Mouse (Mus musculus): ENCODE data around the gene Atp6v1d. TPM values are rescaled to one million over a fixed set of nuclear protein-coding genes. Genes with fewer than 3 reads are reported as not detected.

Atp6v1d gene
- polyA plus RNA-seq, 1 experiment from 2014 or later = 65.2 TPM

- H3K4me1 ChIP-seq (ENCODE audit: control insufficient read depth, insufficient read depth, low read length) = no peaks in the 10 kb centered on the region
- H3K4me3 ChIP-seq (ENCODE audit: low read length) = no peak overlapping the region
- H3K36me3 ChIP-seq (ENCODE audit: control insufficient read depth, insufficient read depth, low read length) = peaks cover 10% of the 10 kb centered on the region
- no peak overlapping the region for H3K9ac ChIP-seq (ENCODE audit: low read depth, low read length)
- WGBS = 83% methylated on average over 2 of the region's 2 CpGs
- H3K9me3 ChIP-seq (ENCODE audit: control insufficient read depth, low read length) = no peaks in the 10 kb centered on the region
- H3K27me3 ChIP-seq (ENCODE audit: control insufficient read depth, insufficient read depth, low read length) = no peaks in the 10 kb centered on the region
- ATAC-seq (ENCODE audit: low FRiP score, low TSS enrichment) = no peak
- no peak overlapping the region for H3K4me2 ChIP-seq (replicated peaks; ENCODE audit: low read depth, low read length)
- H3K27ac ChIP-seq (ENCODE audit: low read depth, low read length) = no peak overlapping the region
Observed at GRCm38 (mm10) chr12:78891149-78891548, 29.7 kb upstream of the Atp6v1d start.

- no peak for ATAC-seq (ENCODE audit: low FRiP score, low TSS enrichment)
- Histone ChIP-seq H3K9ac (ENCODE audit: low read depth, low read length) (no peak overlapping the region), H3K36me3 (ENCODE audit: control insufficient read depth, insufficient read depth, low read length) (peaks cover 21% of the 10 kb centered on the region), H3K4me2 (replicated peaks; ENCODE audit: low read depth, low read length) (no peak overlapping the region), H3K9me3 (ENCODE audit: control insufficient read depth, low read length) (no peaks in the 10 kb centered on the region), H3K27me3 (ENCODE audit: control insufficient read depth, insufficient read depth, low read length) (no peaks in the 10 kb centered on the region), H3K27ac (ENCODE audit: low read depth, low read length) (no peak overlapping the region), H3K4me3 (ENCODE audit: low read length) (no peak overlapping the region), H3K4me1 (ENCODE audit: control insufficient read depth, insufficient read depth, low read length) (no peaks in the 10 kb centered on the region)
- WGBS = 56% methylated on average over 1 of the region's 1 CpGs
Observed at GRCm38 (mm10) chr12:78890062-78890461, 28.6 kb upstream of the Atp6v1d start.

GRCm38 (mm10) chr12:78874581-78874980 is 13.1 kb upstream of the Atp6v1d start:
- ATAC-seq (ENCODE audit: low FRiP score, low TSS enrichment) = no peak
- Histone ChIP-seq H3K36me3 (ENCODE audit: control insufficient read depth, insufficient read depth, low read length) (peaks cover 75% of the 10 kb centered on the region), H3K4me3 (ENCODE audit: low read length) (no peak overlapping the region), H3K9me3 (ENCODE audit: control insufficient read depth, low read length) (no peaks in the 10 kb centered on the region), H3K4me1 (ENCODE audit: control insufficient read depth, insufficient read depth, low read length) (no peaks in the 10 kb centered on the region), H3K4me2 (replicated peaks; ENCODE audit: low read depth, low read length) (no peak overlapping the region), H3K9ac (ENCODE audit: low read depth, low read length) (no peak overlapping the region), H3K27ac (ENCODE audit: low read depth, low read length) (no peak overlapping the region), H3K27me3 (ENCODE audit: control insufficient read depth, insufficient read depth, low read length) (no peaks in the 10 kb centered on the region)
- WGBS = 94% methylated on average over 3 of the region's 3 CpGs

DNA sequence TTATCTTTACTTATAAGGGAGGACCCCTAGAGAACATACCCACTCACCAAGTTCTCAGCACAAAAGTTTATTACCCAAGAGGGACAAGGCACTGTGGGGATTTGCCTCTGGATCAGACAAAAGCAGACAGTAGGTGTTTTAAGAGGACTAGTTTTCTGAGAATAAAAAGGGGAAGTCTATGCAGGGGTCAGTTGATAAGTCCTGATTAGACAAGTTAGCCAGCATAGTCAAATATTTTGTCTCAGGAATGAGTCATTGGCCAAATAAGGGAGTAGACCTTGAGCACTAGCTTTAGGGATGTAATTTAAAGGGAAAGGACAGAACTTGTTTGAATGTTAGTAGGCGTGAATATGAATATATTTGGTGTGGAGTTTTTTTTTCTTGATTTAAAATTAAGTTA is 6.7 kb upstream of the Atp6v1d start:
- Histone ChIP-seq H3K9ac (ENCODE audit: low read depth, low read length) (no peak overlapping the region), H3K27ac (ENCODE audit: low read depth, low read length) (no peak overlapping the region), H3K9me3 (ENCODE audit: control insufficient read depth, low read length) (no peaks in the 10 kb centered on the region), H3K27me3 (ENCODE audit: control insufficient read depth, insufficient read depth, low read length) (no peaks in the 10 kb centered on the region), H3K4me2 (replicated peaks; ENCODE audit: low read depth, low read length) (no peak overlapping the region), H3K4me1 (ENCODE audit: control insufficient read depth, insufficient read depth, low read length) (peaks cover 3% of the 10 kb centered on the region; the same call in 1 of the 2 replicates), H3K36me3 (ENCODE audit: control insufficient read depth, insufficient read depth, low read length) (peaks cover 49% of the 10 kb centered on the region), H3K4me3 (ENCODE audit: low read length) (no peak overlapping the region)
- ATAC-seq (ENCODE audit: low FRiP score, low TSS enrichment) = no peak
- 88% methylated on average over 1 of the region's 1 CpGs for WGBS

GRCm38 (mm10) chr12:78865434-78865833 is 4.0 kb upstream of the Atp6v1d start:
- H3K4me1 ChIP-seq (ENCODE audit: control insufficient read depth, insufficient read depth, low read length) = peaks cover 9% of the 10 kb centered on the region
- peaks cover 37% of the 10 kb centered on the region; the same call in 1 of the 2 replicates for H3K36me3 ChIP-seq (ENCODE audit: control insufficient read depth, insufficient read depth, low read length)
- no peaks in the 10 kb centered on the region for H3K9me3 ChIP-seq (ENCODE audit: control insufficient read depth, low read length)
- no peak overlapping the region for H3K9ac ChIP-seq (ENCODE audit: low read depth, low read length)
- no peak overlapping the region for H3K4me2 ChIP-seq (replicated peaks; ENCODE audit: low read depth, low read length)
- H3K27ac ChIP-seq (ENCODE audit: low read depth, low read length) = no peak overlapping the region
- 95% methylated on average over 1 of the region's 1 CpGs for WGBS
- H3K27me3 ChIP-seq (ENCODE audit: control insufficient read depth, insufficient read depth, low read length) = no peaks in the 10 kb centered on the region
- no peak overlapping the region for H3K4me3 ChIP-seq (ENCODE audit: low read length)
- no peak for ATAC-seq (ENCODE audit: low FRiP score, low TSS enrichment)

DNA sequence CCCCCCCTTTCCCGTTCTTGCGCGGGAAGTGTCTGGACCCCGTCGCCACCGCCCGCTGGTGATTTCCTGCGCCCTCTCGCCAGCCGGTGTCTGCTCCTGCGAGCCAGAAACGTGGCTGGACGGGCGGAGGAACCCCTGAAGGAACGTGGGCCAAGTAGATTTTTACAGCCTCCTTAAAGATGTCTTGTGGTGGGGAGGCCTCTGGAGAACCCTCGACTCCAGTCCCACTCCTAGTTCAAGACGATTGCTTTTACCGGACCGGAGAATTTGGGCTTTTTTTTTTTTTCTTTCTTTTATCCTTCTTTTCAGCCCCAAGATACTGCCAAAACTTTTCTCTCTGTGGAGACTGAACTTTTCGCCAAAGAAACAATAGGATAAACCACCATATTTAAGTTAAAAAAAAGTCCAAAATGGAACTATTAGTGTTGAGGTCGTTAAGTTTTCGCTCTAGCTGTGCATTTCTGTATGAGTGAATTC is 854 bp upstream of the Atp6v1d start:
- Histone ChIP-seq H3K9ac (ENCODE audit: low read depth, low read length) (peak overlapping the region; percentile 92), H3K4me1 (ENCODE audit: control insufficient read depth, insufficient read depth, low read length) (peaks cover 11% of the 10 kb centered on the region), H3K36me3 (ENCODE audit: control insufficient read depth, insufficient read depth, low read length) (peaks cover 9% of the 10 kb centered on the region; the same call in 1 of the 2 replicates), H3K27ac (ENCODE audit: low read depth, low read length) (peak overlapping the region; percentile 93), H3K4me2 (replicated peaks; ENCODE audit: low read depth, low read length) (peak overlapping the region; percentile 71), H3K9me3 (ENCODE audit: control insufficient read depth, low read length) (no peaks in the 10 kb centered on the region), H3K27me3 (ENCODE audit: control insufficient read depth, insufficient read depth, low read length) (no peaks in the 10 kb centered on the region), H3K4me3 (ENCODE audit: low read length) (peak overlapping the region; percentile 90)
- WGBS = under 1% methylated on average over 17 of the region's 22 CpGs
- ATAC-seq (ENCODE audit: low FRiP score, low TSS enrichment) = no peak

- Histone ChIP-seq H3K4me1 (ENCODE audit: control insufficient read depth, insufficient read depth, low read length) (peaks cover 11% of the 10 kb centered on the region), H3K36me3 (ENCODE audit: control insufficient read depth, insufficient read depth, low read length) (peaks cover 8% of the 10 kb centered on the region; the same call in 1 of the 2 replicates), H3K4me3 (ENCODE audit: low read length) (peak overlapping the region; percentile 90), H3K9me3 (ENCODE audit: control insufficient read depth, low read length) (no peaks in the 10 kb centered on the region), H3K9ac (ENCODE audit: low read depth, low read length) (peak overlapping the region; percentile 81), H3K27ac (ENCODE audit: low read depth, low read length) (peak overlapping the region; percentile 62; the same call in 1 of the 2 replicates), H3K27me3 (ENCODE audit: control insufficient read depth, insufficient read depth, low read length) (no peaks in the 10 kb centered on the region), H3K4me2 (replicated peaks; ENCODE audit: low read depth, low read length) (peak overlapping the region; percentile 89)
- WGBS = 1% methylated on average over 30 of the region's 30 CpGs
- peak; percentile 3; the same call in 1 of the 2 replicates for ATAC-seq (ENCODE audit: low FRiP score, low TSS enrichment)
Observed at GRCm38 (mm10) chr12:78860921-78861495, 430 bp downstream of the Atp6v1d start.

GRCm38 (mm10) chr12:78848246-78848645 is 13.2 kb downstream of the Atp6v1d start:
- no peak overlapping the region for H3K4me2 ChIP-seq (replicated peaks; ENCODE audit: low read depth, low read length)
- no peak overlapping the region for H3K4me3 ChIP-seq (ENCODE audit: low read length)
- H3K9me3 ChIP-seq (ENCODE audit: control insufficient read depth, low read length) = no peaks in the 10 kb centered on the region
- WGBS = 88% methylated on average over 4 of the region's 4 CpGs
- H3K9ac ChIP-seq (ENCODE audit: low read depth, low read length) = no peak overlapping the region
- H3K27ac ChIP-seq (ENCODE audit: low read depth, low read length) = no peak overlapping the region
- no peaks in the 10 kb centered on the region for H3K4me1 ChIP-seq (ENCODE audit: control insufficient read depth, insufficient read depth, low read length)
- ATAC-seq (ENCODE audit: low FRiP score, low TSS enrichment) = no peak
- H3K27me3 ChIP-seq (ENCODE audit: control insufficient read depth, insufficient read depth, low read length) = no peaks in the 10 kb centered on the region
- H3K36me3 ChIP-seq (ENCODE audit: control insufficient read depth, insufficient read depth, low read length) = peaks cover 28% of the 10 kb centered on the region

- ATAC-seq (ENCODE audit: low FRiP score, low TSS enrichment) = no peak
- 97% methylated on average over 1 of the region's 1 CpGs for WGBS
- Histone ChIP-seq H3K36me3 (ENCODE audit: control insufficient read depth, insufficient read depth, low read length) (peaks cover 54% of the 10 kb centered on the region), H3K4me1 (ENCODE audit: control insufficient read depth, insufficient read depth, low read length) (no peaks in the 10 kb centered on the region), H3K27me3 (ENCODE audit: control insufficient read depth, insufficient read depth, low read length) (no peaks in the 10 kb centered on the region), H3K9ac (ENCODE audit: low read depth, low read length) (no peak overlapping the region), H3K27ac (ENCODE audit: low read depth, low read length) (no peak overlapping the region), H3K4me2 (replicated peaks; ENCODE audit: low read depth, low read length) (no peak overlapping the region), H3K9me3 (ENCODE audit: control insufficient read depth, low read length) (no peaks in the 10 kb centered on the region), H3K4me3 (ENCODE audit: low read length) (no peak overlapping the region)
Observed at GRCm38 (mm10) chr12:78842429-78842828, 19.0 kb downstream of the Atp6v1d start.
